Mouse (Mus musculus) kidney, adult 2 months (tissue): ENCODE measurements at regions not wholly inside any gene's neighbourhood (a gene's known extent, or its start where the extent isn't known, plus 50 kb on each side); places are given as distances from the start of the nearest gene placed in this dataset.

Source experiments
- DNase-seq: peaks from one replicate; pipeline ENCODE4 v3.0.0; 2021
- H3K27ac ChIP-seq: fragments of 200-500 bp; 2 replicates; pipeline ENCODE4 v1.5.1; 2012; ENCODE audit warnings: low read depth, low read length, control low read depth, inconsistent platforms; ENCODE audit not compliant: insufficient read depth
- H3K27me3 ChIP-seq: fragments of 200-500 bp; replicated peaks from 2 replicates; pipeline ENCODE4 v1.6.1; 2012; ENCODE audit warnings: mild to moderate bottlenecking, moderate library complexity, low read length, inconsistent platforms; ENCODE audit not compliant: control insufficient read depth, insufficient read depth
- H3K36me3 ChIP-seq: fragments of 200-500 bp; 2 replicates; pipeline ENCODE4 v1.6.1; 2012; ENCODE audit warnings: mild to moderate bottlenecking, moderate library complexity, low read length, inconsistent platforms; ENCODE audit not compliant: control insufficient read depth, insufficient read depth
- H3K4me1 ChIP-seq: fragments of 200-500 bp; 2 replicates; pipeline ENCODE4 v1.6.1; 2011; ENCODE audit warnings: low read length; ENCODE audit not compliant: control insufficient read depth, insufficient read depth
- H3K4me3 ChIP-seq: fragments of 200-500 bp; 2 replicates; pipeline ENCODE4 v1.5.1; 2011; ENCODE audit warnings: mild to moderate bottlenecking, low read depth, low read length, control low read depth; ENCODE audit not compliant: insufficient read depth
- CTCF ChIP-seq: fragments of 200-500 bp; conservative IDR thresholded peaks from 2 replicates; pipeline ENCODE4 v1.5.1; 2011; ENCODE audit warnings: low read depth, mild to moderate bottlenecking, control low read depth, low read length, moderate library complexity, mixed read lengths; ENCODE audit not compliant: insufficient read depth, insufficient read length
- POLR2A ChIP-seq: fragments of 200-500 bp; IDR thresholded peaks from one replicate; pipeline ENCODE4 v1.6.1; 2011; ENCODE audit warnings: low read depth, low read length, control low read depth
- WGBS: fragments of 180-500 bp; shearing (Covaris S2); methylation state at CpG from one replicate; pipeline ENCODE4 v1.1.7; 2018; 5-methylcytosine and 5-hydroxymethylcytosine counted together

DNA sequence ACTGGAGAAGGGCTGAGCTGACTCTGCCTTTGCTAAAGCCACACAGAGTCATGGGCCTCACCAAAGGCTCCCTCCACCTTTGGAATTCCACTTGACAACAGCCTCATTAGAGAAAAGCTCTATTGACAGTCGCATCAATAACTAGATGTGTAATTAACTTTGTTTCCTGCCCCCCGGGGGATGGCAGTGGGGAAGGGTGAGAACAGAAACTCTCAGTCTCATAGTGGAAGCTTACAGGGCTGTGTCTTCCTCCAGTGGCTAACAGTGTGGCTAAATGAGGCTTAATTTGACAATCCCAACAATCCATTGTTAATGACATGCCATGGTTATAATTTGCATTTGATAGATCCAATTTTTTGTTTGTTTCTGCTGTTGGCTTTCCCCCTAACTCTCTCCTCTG lies 164.5 kb upstream of the Tox3 start:
- no peak for DNase-seq
- no peaks in the 10 kb centered on the region for H3K36me3 ChIP-seq

DNA sequence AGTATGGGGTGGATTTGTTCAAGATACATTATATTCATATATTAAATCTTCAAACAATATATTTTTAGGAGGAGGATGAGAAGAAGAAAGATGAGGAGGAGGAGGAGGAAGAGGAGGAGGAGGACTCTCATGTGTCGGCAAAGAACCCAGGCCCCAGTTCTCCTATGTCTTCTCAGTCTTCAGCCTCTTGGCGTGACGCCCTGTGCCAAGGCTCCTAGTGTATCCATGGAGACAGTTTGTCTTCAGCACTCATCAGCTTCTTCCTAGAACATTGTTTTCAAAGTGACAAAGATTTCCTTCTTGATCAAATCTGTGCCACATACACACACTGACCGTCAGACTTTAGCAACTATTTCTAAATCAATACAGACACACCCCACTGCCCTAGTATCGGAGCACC lies 156.4 kb upstream of the Tox3 start:
- Histone ChIP-seq H3K4me1 (no peaks in the 10 kb centered on the region), H3K36me3 (no peaks in the 10 kb centered on the region), H3K27ac (no peak overlapping the region), H3K27me3 (no peaks in the 10 kb centered on the region), H3K4me3 (no peak overlapping the region)
- no peak for TF ChIP-seq POLR2A
- 84% methylated on average over 5 of the region's 5 CpGs for WGBS
- DNase-seq, result no peak

More for the DNA sequence above, 164.5 kb upstream of the Tox3 start:
- no peaks in the 10 kb centered on the region for H3K4me1 ChIP-seq
- H3K27me3 ChIP-seq, result no peaks in the 10 kb centered on the region
- no peak overlapping the region for H3K27ac ChIP-seq
- H3K4me3 ChIP-seq, result no peak overlapping the region
- WGBS, result 41% methylated on average over 2 of the region's 2 CpGs
- TF ChIP-seq CTCF (no peak), POLR2A (no peak)

- 34% methylated on average over 2 of the region's 2 CpGs for whole genome bisulfite sequencing
- no peak for TF ChIP-seq POLR2A
- TF ChIP-seq CTCF, result no peak
- H3K36me3 ChIP-seq, result no peaks in the 10 kb centered on the region
- no peak overlapping the region for H3K4me3 ChIP-seq
- no peaks in the 10 kb centered on the region for H3K27me3 ChIP-seq
- no peak overlapping the region for H3K27ac ChIP-seq
- no peaks in the 10 kb centered on the region for H3K4me1 ChIP-seq
- no peak for DNase-seq
Measured at GRCm38 (mm10) chr8:90503306-90503705, 155.2 kb upstream of the Tox3 start.

GRCm38 (mm10) chr8:90502879-90503278 lies 154.7 kb upstream of the Tox3 start:
- no peak for DNase-seq
- no peak overlapping the region for H3K27ac ChIP-seq
- H3K4me3 ChIP-seq, result no peak overlapping the region
- 50% methylated on average over 2 of the region's 2 CpGs for WGBS
- no peaks in the 10 kb centered on the region for H3K4me1 ChIP-seq
- H3K36me3 ChIP-seq, result no peaks in the 10 kb centered on the region
- H3K27me3 ChIP-seq, result no peaks in the 10 kb centered on the region
- no peak for TF ChIP-seq CTCF
- TF ChIP-seq POLR2A, result no peak

GRCm38 (mm10) chr8:90499315-90499714 lies 151.2 kb upstream of the Tox3 start:
- Histone ChIP-seq H3K4me3 (no peak overlapping the region), H3K36me3 (no peaks in the 10 kb centered on the region), H3K4me1 (no peaks in the 10 kb centered on the region), H3K27me3 (no peaks in the 10 kb centered on the region), H3K27ac (no peak overlapping the region)
- no peak for TF ChIP-seq POLR2A
- TF ChIP-seq CTCF, result no peak
- 76% methylated on average over 1 of the region's 1 CpGs for WGBS
- no peak for DNase-seq

GRCm38 (mm10) chr8:90496658-90497163 lies 148.6 kb upstream of the Tox3 start:
- 12% methylated on average over 13 of the region's 13 CpGs for WGBS
- no peaks in the 10 kb centered on the region for H3K4me1 ChIP-seq
- TF ChIP-seq CTCF, result no peak
- no peak for TF ChIP-seq POLR2A
- no peaks in the 10 kb centered on the region for H3K27me3 ChIP-seq
- no peak for DNase-seq
- H3K4me3 ChIP-seq, result no peak overlapping the region
- no peaks in the 10 kb centered on the region for H3K36me3 ChIP-seq
- no peak overlapping the region for H3K27ac ChIP-seq

- Histone ChIP-seq H3K36me3 (no peaks in the 10 kb centered on the region), H3K4me1 (no peaks in the 10 kb centered on the region), H3K4me3 (no peak overlapping the region), H3K27ac (no peak overlapping the region), H3K27me3 (no peaks in the 10 kb centered on the region)
- DNase-seq, result no peak
- TF ChIP-seq CTCF (no peak), POLR2A (no peak)
- whole genome bisulfite sequencing, result 71% methylated on average over 5 of the region's 5 CpGs
Measured at GRCm38 (mm10) chr8:90495943-90496371, 147.8 kb upstream of the Tox3 start.
